Mouse (Mus musculus): ENCODE measurements around the gene Asap2.

The Asap2 gene

GRCm38 (mm10) chr12:21208172-21208795 lies 218.0 kb downstream of the Asap2 start:
- no peak for DNase-seq (ENCODE audit: extremely low spot score, low read depth, low spot score)

- DNase-seq (ENCODE audit: extremely low spot score, low read depth, low spot score): no peak
These were observed 219.0 kb downstream of the Asap2 start for GRCm38 (mm10) chr12:21209273-21209672.

GRCm38 (mm10) chr12:21212876-21213275 lies 222.6 kb downstream of the Asap2 start:
- no peak for DNase-seq (ENCODE audit: extremely low spot score, low read depth, low spot score)

GRCm38 (mm10) chr12:21214551-21215165 lies 224.4 kb downstream of the Asap2 start:
- DNase-seq (ENCODE audit: extremely low spot score, low read depth, low spot score): no peak

- no peak for DNase-seq (ENCODE audit: extremely low spot score, low read depth, low spot score)
These were observed 227.7 kb downstream of the Asap2 start for GRCm38 (mm10) chr12:21217776-21218444.

GRCm38 (mm10) chr12:21220596-21220995 lies 230.3 kb downstream of the Asap2 start:
- no peak for DNase-seq (ENCODE audit: extremely low spot score, low read depth, low spot score)

GRCm38 (mm10) chr12:21223923-21224322 lies 233.7 kb downstream of the Asap2 start:
- DNase-seq (ENCODE audit: extremely low spot score, low read depth, low spot score): no peak

GRCm38 (mm10) chr12:21225358-21225757 lies 235.1 kb downstream of the Asap2 start:
- no peak for DNase-seq (ENCODE audit: extremely low spot score, low read depth, low spot score)

- DNase-seq (ENCODE audit: extremely low spot score, low read depth, low spot score): no peak
These were observed 236.1 kb downstream of the Asap2 start for GRCm38 (mm10) chr12:21226316-21226715.

- DNase-seq (ENCODE audit: extremely low spot score, low read depth, low spot score): no peak
These were observed 237.1 kb downstream of the Asap2 start for GRCm38 (mm10) chr12:21227076-21227980.

- DNase-seq (ENCODE audit: extremely low spot score, low read depth, low spot score): no peak
These were observed 238.4 kb downstream of the Asap2 start for GRCm38 (mm10) chr12:21228650-21229049.

- DNase-seq (ENCODE audit: extremely low spot score, low read depth, low spot score): no peak
These were observed 239.0 kb downstream of the Asap2 start for GRCm38 (mm10) chr12:21229076-21229918.

GRCm38 (mm10) chr12:21233727-21234126 lies 243.5 kb downstream of the Asap2 start:
- DNase-seq (ENCODE audit: extremely low spot score, low read depth, low spot score): no peak

- DNase-seq (ENCODE audit: extremely low spot score, low read depth, low spot score): no peak
These were observed 244.3 kb downstream of the Asap2 start for GRCm38 (mm10) chr12:21234560-21234959.

- DNase-seq (ENCODE audit: extremely low spot score, low read depth, low spot score): no peak
These were observed 251.7 kb downstream of the Asap2 start for GRCm38 (mm10) chr12:21241965-21242364.

GRCm38 (mm10) chr12:21244375-21244960 lies 254.2 kb downstream of the Asap2 start:
- DNase-seq (ENCODE audit: extremely low spot score, low read depth, low spot score): no peak

- DNase-seq (ENCODE audit: extremely low spot score, low read depth, low spot score): no peak
These were observed 257.6 kb downstream of the Asap2 start for GRCm38 (mm10) chr12:21247711-21248392.

GRCm38 (mm10) chr12:21260494-21261256 lies 270.4 kb downstream of the Asap2 start:
- DNase-seq (ENCODE audit: extremely low spot score, low read depth, low spot score): no peak

GRCm38 (mm10) chr12:21261521-21261920 lies 271.3 kb downstream of the Asap2 start:
- no peak for DNase-seq (ENCODE audit: extremely low spot score, low read depth, low spot score)
